Mouse (Mus musculus) spleen, adult 2 months (tissue): ENCODE results near the gene Arpp21. TPM values are rescaled to one million over a fixed set of nuclear protein-coding genes. Genes with fewer than 3 reads are reported as not detected.
A peak's percentile ranks its signal among the peaks of the same experiment; 100 is the strongest.

Source experiments
- DNase-seq, 2 experiments: peaks; one replicate each; pipeline versions ENCODE4 v3.0.0 to v3.0.0-alpha.2; 2012 to 2021; ENCODE audit warnings: low spot score in 2 of 2, low read depth in 1 of 2
- H3K27ac ChIP-seq: fragments of 200-500 bp; 2 replicates; pipeline ENCODE4 v1.5.1; 2012; ENCODE audit warnings: low read length, inconsistent platforms; ENCODE audit not compliant: insufficient read depth
- H3K27me3 ChIP-seq: fragments of 200-500 bp; 2 replicates; pipeline ENCODE4 v1.6.1; 2012; ENCODE audit warnings: mild to moderate bottlenecking, moderate library complexity, low read length, inconsistent platforms; ENCODE audit not compliant: control insufficient read depth, insufficient read depth
- H3K36me3 ChIP-seq: fragments of 200-500 bp; 2 replicates; pipeline ENCODE4 v1.6.1; 2012; ENCODE audit warnings: mild to moderate bottlenecking, low read length, inconsistent platforms; ENCODE audit not compliant: control insufficient read depth, insufficient read depth
- H3K4me1 ChIP-seq: fragments of 200-500 bp; 2 replicates; pipeline ENCODE4 v1.6.1; 2011; ENCODE audit warnings: inconsistent platforms; ENCODE audit not compliant: control insufficient read depth, insufficient read depth, insufficient read length
- H3K4me3 ChIP-seq: fragments of 200-500 bp; 2 replicates; pipeline ENCODE4 v1.5.1; 2011; ENCODE audit warnings: mild to moderate bottlenecking, inconsistent platforms; ENCODE audit not compliant: insufficient read depth, insufficient read length; ENCODE audit errors: extremely low read depth
- CTCF ChIP-seq: fragments of 200-500 bp; IDR thresholded peaks from 2 replicates; pipeline ENCODE4 v1.5.1; 2011; ENCODE audit warnings: mild to moderate bottlenecking, inconsistent platforms; ENCODE audit not compliant: insufficient read depth, insufficient read length, insufficient replicate concordance; ENCODE audit errors: extremely low read depth
- POLR2A ChIP-seq: fragments of 200-500 bp; IDR thresholded peaks from 2 replicates; pipeline ENCODE4 v1.6.1; 2011; ENCODE audit warnings: low read depth, low read length, inconsistent platforms
- WGBS: fragments of 180-500 bp; shearing (Covaris S2); methylation state at CpG from one replicate; pipeline ENCODE4 v1.1.7; 2018; 5-methylcytosine and 5-hydroxymethylcytosine counted together
- polyA plus RNA-seq: library from polyadenylated mRNA; depleted of rRNA; stranded (reverse); fragments of >200 nt; gene quantifications from 2 replicates; pipeline ENCODE4 v1.2.3, GENCODE M21; 2012

Gene Arpp21
- polyA plus RNA-seq, 1 experiment = 0.42 TPM

DNA sequence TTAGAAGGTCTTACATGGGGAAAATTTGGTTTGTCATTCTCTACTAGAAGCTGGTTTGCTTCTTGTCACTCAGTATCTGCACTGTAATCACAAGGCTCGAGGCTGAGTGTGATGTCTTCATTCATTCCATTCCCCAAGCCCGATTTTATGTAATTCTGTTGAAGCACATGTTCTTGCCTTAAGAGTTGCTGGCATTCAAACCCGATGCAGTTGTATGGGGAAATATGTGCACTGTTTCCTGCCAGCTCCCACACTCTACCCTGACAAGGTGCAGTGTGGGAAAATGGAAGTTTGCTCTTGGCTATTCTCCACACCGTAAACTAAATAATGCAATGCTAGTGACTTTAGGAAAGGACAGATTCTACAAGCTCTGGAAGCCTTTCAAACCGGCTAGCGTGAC is 37.4 kb downstream of the Arpp21 start:
- Histone ChIP-seq H3K4me1 (no peaks in the 10 kb centered on the region), H3K36me3 (no peaks in the 10 kb centered on the region), H3K27ac (no peak overlapping the region), H3K4me3 (no peak overlapping the region), H3K27me3 (no peaks in the 10 kb centered on the region)
- no peak for TF ChIP-seq POLR2A
- TF ChIP-seq CTCF = no peak
- DNase-seq = no peak
- WGBS = 69% methylated on average over 6 of the region's 6 CpGs

DNA sequence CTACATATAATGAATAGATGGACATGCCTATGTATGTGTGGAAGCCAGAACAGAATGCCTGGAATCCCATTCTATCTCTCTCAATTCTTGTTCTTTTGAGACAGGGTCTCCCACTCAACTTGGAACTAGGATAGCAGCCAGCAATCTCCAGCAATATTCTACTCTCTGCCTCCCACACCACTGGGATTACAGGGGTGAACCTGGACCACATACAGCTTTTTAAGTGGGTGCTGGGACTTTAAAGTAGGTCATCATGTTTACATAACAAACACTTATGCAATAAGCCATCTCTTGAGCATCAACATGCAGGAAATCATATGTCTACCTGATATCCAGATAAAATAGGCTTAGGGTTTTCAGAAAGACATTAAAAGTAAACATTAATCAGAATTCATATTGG is 41.7 kb downstream of the Arpp21 start:
- Histone ChIP-seq H3K27me3 (no peaks in the 10 kb centered on the region), H3K27ac (no peak overlapping the region), H3K36me3 (no peaks in the 10 kb centered on the region), H3K4me3 (no peak overlapping the region), H3K4me1 (no peaks in the 10 kb centered on the region)
- no peak for TF ChIP-seq CTCF
- TF ChIP-seq POLR2A = no peak
- no peak for DNase-seq

DNA sequence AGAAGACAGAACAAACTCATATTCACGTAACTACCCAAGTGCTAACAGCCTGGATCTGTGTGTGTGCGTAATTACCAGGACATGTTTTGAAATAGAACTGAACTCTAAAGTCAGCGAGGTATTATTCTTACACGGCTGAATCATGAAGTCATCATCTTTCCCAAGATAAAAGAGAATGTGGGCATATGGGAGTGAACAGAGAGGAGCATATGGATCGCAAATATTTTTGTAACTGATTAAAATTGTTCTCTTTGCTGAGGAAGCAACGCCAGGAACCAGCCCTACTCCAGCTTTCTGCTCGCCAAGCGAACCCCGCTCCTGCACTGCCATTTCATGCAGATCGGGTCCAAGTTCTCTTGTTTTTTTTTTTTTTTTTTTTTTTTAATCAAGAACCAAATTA is 46.3 kb downstream of the Arpp21 start:
- 91% methylated on average over 10 of the region's 10 CpGs for WGBS
- no peak overlapping the region for H3K27ac ChIP-seq
- DNase-seq = no peak
- no peaks in the 10 kb centered on the region for H3K4me1 ChIP-seq
- no peak overlapping the region for H3K4me3 ChIP-seq
- H3K36me3 ChIP-seq = no peaks in the 10 kb centered on the region
- no peaks in the 10 kb centered on the region for H3K27me3 ChIP-seq
- TF ChIP-seq POLR2A = no peak
- TF ChIP-seq CTCF = no peak

DNA sequence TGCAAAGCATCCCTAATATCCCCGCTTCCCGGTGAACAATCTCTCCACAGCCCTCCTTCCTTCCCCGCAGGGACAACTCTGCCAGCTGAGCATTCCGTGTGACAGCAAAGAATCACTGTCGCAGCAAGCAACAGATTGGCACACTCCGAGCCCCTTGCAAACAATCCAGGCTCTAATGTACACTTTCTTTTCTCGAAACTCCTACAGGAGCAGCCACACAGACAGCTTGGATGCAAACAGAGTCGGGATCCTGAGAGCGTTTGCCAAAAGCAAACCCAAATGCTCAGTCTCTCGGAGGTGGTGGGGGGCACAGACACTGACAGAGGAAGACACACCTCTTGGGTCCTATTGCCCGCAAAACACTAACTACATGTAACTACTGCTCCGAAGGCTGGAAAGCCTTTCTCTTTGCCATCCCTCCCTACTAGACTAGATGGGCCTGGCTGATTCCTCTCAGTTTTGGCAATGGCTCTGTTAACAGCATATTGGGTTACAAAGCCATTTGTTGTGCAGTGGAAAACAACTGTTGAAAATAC is 47.3 kb downstream of the Arpp21 start:
- no peaks in the 10 kb centered on the region for H3K4me1 ChIP-seq
- TF ChIP-seq POLR2A (no peak), CTCF (no peak)
- DNase-seq = no peak
- no peaks in the 10 kb centered on the region for H3K27me3 ChIP-seq
- no peak overlapping the region for H3K27ac ChIP-seq
- H3K36me3 ChIP-seq = no peaks in the 10 kb centered on the region
- no peak overlapping the region for H3K4me3 ChIP-seq
- 89% methylated on average over 12 of the region's 12 CpGs for WGBS

DNA sequence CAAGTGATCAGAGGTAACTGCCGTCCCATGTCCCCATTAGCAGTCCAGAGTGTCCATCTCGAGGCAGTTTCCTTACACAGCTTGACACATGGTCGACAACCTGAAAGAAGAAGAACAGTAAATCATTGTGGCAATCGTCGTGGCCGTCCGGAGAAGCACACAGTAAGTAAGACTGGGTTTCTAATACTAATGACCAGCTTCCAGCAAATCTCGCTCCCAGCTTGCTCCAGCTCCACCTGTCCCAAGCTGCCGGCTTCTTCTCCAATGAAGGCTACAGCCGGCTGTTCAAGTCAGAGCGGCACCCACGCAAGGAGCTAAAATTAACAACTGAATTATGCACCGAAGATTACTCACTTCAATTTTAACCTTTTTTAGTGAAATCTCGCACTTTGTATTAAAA is 48.1 kb downstream of the Arpp21 start:
- Histone ChIP-seq H3K36me3 (no peaks in the 10 kb centered on the region), H3K27ac (no peak overlapping the region), H3K27me3 (no peaks in the 10 kb centered on the region), H3K4me1 (no peaks in the 10 kb centered on the region), H3K4me3 (no peak overlapping the region)
- 83% methylated on average over 14 of the region's 14 CpGs for WGBS
- TF ChIP-seq POLR2A = no peak
- no peak for TF ChIP-seq CTCF
- no peak for DNase-seq

DNA sequence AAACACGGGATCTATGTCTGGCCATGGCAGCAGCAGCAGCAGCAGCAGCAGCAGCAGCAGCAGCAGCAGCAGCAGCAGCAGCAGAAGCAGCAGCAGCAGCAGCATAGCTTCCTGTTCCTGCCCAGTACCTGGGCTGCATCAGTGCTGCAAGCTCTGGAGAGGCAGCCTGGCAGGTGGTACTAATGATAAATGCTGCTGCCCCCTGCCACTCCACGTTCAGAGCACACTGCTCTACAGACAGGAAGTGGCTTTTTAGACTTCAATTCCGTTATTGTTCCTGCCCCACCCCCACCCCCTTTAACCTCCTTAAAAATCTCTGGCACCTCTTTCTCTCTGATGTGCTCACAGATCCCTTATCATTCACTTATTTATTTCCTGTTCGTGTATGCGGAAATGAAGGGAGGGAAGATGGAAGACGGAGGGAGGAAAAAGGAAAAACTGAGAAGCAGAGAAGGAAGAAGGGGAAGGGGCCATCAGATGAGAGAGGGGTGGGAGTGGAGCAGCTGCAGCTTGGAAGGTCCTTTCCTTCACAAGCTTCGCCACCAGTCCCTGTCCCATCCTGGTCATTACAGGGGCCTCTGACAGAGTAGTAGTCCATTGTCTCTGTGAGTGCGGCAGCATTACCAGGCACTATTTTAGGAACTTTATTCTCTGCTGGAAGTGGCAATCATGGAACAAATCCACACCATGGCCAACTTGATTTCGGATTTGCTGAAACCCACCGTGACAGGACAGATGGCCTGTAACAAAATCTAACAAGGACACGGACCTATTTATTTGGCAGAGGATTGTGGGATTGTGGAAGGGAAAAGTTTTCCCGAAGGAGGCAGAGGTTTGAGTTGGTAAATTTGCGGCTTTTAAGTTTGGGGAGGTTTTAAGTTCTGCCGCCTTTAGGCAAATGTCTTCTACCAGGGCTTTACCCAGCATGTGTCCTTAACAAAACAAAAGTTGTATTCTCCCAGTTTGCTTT is 49.1 kb downstream of the Arpp21 start:
- TF ChIP-seq CTCF = no peak
- TF ChIP-seq POLR2A = no peak
- Histone ChIP-seq H3K4me1 (no peaks in the 10 kb centered on the region), H3K4me3 (no peak overlapping the region), H3K27me3 (no peaks in the 10 kb centered on the region), H3K27ac (no peak overlapping the region), H3K36me3 (no peaks in the 10 kb centered on the region)
- WGBS = 41% methylated on average over 14 of the region's 14 CpGs
- peak in 1 of 2 experiments; percentile 9 for DNase-seq

DNA sequence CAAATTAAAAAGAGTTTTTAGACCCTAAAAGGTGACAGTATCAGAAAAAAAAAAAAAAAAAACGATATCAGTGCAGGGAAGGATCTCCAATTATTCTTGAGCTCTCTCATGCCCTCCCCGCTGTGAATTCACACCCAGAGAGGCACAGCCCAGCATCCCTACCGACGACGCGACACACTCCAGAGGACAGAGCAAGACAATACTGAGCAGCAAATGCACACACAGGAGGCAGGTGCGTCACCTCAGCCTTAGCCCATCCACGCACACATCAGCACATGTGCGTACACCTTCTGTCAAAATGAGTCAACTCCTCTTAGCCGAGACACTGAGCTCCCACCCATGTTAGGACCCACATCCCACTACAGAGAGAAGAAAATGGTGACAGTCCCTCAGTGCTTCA is 50.0 kb downstream of the Arpp21 start:
- DNase-seq = no peak
- Histone ChIP-seq H3K27me3 (no peaks in the 10 kb centered on the region), H3K36me3 (no peaks in the 10 kb centered on the region), H3K27ac (no peak overlapping the region), H3K4me1 (no peaks in the 10 kb centered on the region), H3K4me3 (no peak overlapping the region)
- TF ChIP-seq CTCF (no peak), POLR2A (no peak)
- WGBS = 77% methylated on average over 10 of the region's 10 CpGs
